ENCODE assay signal across 9 mouse cellular contexts in the genomic region with DNA sequence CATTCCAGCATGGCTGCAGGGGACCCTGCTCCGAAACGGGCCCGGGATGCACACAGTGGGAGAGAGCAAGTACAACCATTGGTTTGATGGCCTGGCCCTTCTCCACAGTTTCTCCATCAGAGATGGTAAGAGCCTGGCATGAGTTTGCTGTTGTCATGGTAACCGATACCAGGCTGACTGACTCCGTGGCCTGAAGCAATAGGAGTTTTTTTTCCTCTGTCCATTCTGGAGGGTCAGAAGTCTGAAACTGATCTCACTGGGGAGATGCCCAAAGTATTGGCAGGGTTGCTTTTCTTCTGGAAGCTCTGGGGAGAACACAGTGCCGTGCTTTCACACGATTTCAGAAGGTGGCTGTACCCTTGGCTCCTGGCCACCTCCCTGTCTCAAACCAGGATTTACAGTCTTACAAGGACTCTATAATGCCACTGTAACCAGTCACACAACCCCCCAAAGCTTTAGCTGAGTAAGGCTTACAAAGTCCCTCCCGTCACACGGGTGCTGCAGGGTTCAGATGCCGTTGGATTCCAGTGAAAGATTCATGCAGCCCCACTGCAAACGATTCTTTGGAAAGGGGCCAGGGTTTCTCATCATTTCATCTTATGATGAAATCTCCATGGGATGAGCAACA. TPM values are rescaled to one million over a fixed set of nuclear protein-coding genes. Genes with fewer than 3 reads are reported as not detected.
DNase-seq lines count a peak whose midpoint lies in the region; ATAC-seq lines count a peak whose summit lies in the region.
"Had no signal": no experiment of that assay in that cellular context is flagged by ENCODE, and none has a peak within 500 bp of the region (broad histone marks: within the 10 kb centered on the region; RNA-seq: fewer than 3 reads in every experiment).

No protein-coding gene starts in this region.

- H3K4me1 ChIP-seq in hindbrain, embryonic 12.5 days, result peaks cover 10% of the 10 kb centered on the region; the same call in 1 of the 2 replicates
- H3K4me1 ChIP-seq in hindbrain, embryonic 11.5 days (replicated peaks; ENCODE audit: control insufficient read depth, insufficient read depth, low read length), result no peaks in the 10 kb centered on the region; the same call in 1 of the 2 replicates

- ATAC-seq in hindbrain, embryonic 12.5 days (ENCODE audit: low FRiP score), result peak; percentile 66
- ATAC-seq in hindbrain, embryonic 11.5 days (ENCODE audit: low FRiP score), result no peak

- 54% methylated on average over 11 of the region's 11 CpGs for WGBS in hindbrain, embryonic 12.5 days
- WGBS in hindbrain, embryonic 11.5 days, result 65% methylated on average over 11 of the region's 11 CpGs

- no peaks in the 10 kb centered on the region for H3K9me3 ChIP-seq in hindbrain, embryonic 12.5 days (replicated peaks)
- H3K9me3 ChIP-seq in hindbrain, embryonic 11.5 days (ENCODE audit: control insufficient read depth, low read length), result no peaks in the 10 kb centered on the region

- H3K36me3 ChIP-seq in hindbrain, embryonic 12.5 days, result no peaks in the 10 kb centered on the region
- no peaks in the 10 kb centered on the region for H3K36me3 ChIP-seq in hindbrain, embryonic 11.5 days (ENCODE audit: control insufficient read depth, insufficient read depth, low read length)

- no peak overlapping the region for H3K27ac ChIP-seq in hindbrain, embryonic 12.5 days
- H3K27ac ChIP-seq in hindbrain, embryonic 11.5 days (ENCODE audit: low read depth, low read length), result no peak overlapping the region

- no peak overlapping the region for H3K4me3 ChIP-seq in hindbrain, embryonic 12.5 days
- no peak overlapping the region for H3K4me3 ChIP-seq in hindbrain, embryonic 11.5 days (ENCODE audit: low read depth, low read length)

- H3K4me2 ChIP-seq in hindbrain, embryonic 12.5 days (replicated peaks), result no peak overlapping the region
- no peak overlapping the region for H3K4me2 ChIP-seq in hindbrain, embryonic 11.5 days (replicated peaks; ENCODE audit: low read depth, low read length)

- no peaks in the 10 kb centered on the region for H3K27me3 ChIP-seq in hindbrain, embryonic 12.5 days
- no peaks in the 10 kb centered on the region for H3K27me3 ChIP-seq in hindbrain, embryonic 11.5 days (ENCODE audit: control insufficient read depth, insufficient read depth, low read length)

- no peak for DNase-seq in hindbrain, embryonic 11.5 days (ENCODE audit: low spot score)
- peak; percentile 59 for DNase-seq in Muller cell, postnatal 12 days (ENCODE audit: inconsistent ontology term)
- DNase-seq in cerebellum, postnatal 25 days, result peak; percentile 36 to 58
- DNase-seq in lung, postnatal 10 days, result peak; percentile 64
- DNase-seq in spleen, adult 18-20 months, result no peak
- no peak for DNase-seq in thymus, postnatal 36 days
- DNase-seq in heart, postnatal 10 days, result no peak

- H3K9ac ChIP-seq in hindbrain, embryonic 12.5 days, result no peak overlapping the region
- H3K9ac ChIP-seq in hindbrain, embryonic 11.5 days (ENCODE audit: low read depth, low read length), result no peak overlapping the region

- intact Hi-C loops in heart, postnatal 10 days (cut with DNase I), result no loop called here

RNA-seq across cellular contexts. Expression of a gene that starts 2.0 kb away (rescaled TPM):
- polyA plus RNA-seq in hindbrain, embryonic 12.5 days (2016; fragmentation: Nextera tagmentation; extraction: Ambion mirVana), result 0.17 and 0.33 TPM in 2 replicates
- 0.25 and 0.45 TPM in 2 replicates for polyA plus RNA-seq in hindbrain, embryonic 11.5 days (2014; fragmentation: Nextera tagmentation; extraction: Ambion mirVana)
- total RNA-seq in heart, postnatal 10 days (2021), result under 1 TPM in 1 of 2 experiments, not detected in 1; 0.14 TPM

RNA-seq across cellular contexts. Expression of a gene that starts 15.4 kb away (rescaled TPM):
- not detected in 2 replicates for polyA plus RNA-seq in hindbrain, embryonic 12.5 days (2016; fragmentation: Nextera tagmentation; extraction: Ambion mirVana)
- not detected in 2 replicates for polyA plus RNA-seq in hindbrain, embryonic 11.5 days (2014; fragmentation: Nextera tagmentation; extraction: Ambion mirVana)
- total RNA-seq in heart, postnatal 10 days (2021), result under 1 TPM in 1 of 2 experiments, not detected in 1; 0.17 TPM
- polyA plus RNA-seq: liver, embryonic 16.5 days had no signal

Comparison
In these comparisons a context has a peak if more than half of its experiments do, and no peak if none do; other contexts are left out.
1. DNase-seq: peak in Muller cell, postnatal 12 days (single experiment), cerebellum, postnatal 25 days (2 of 2) and lung, postnatal 10 days (single experiment); none in hindbrain, embryonic 11.5 days (single experiment), spleen, adult 18-20 months (0 of 2), thymus, postnatal 36 days (0 of 2) and heart, postnatal 10 days (0 of 2).